Mouse (Mus musculus): Measurements from ENCODE around the gene Arid5b.

DNA sequence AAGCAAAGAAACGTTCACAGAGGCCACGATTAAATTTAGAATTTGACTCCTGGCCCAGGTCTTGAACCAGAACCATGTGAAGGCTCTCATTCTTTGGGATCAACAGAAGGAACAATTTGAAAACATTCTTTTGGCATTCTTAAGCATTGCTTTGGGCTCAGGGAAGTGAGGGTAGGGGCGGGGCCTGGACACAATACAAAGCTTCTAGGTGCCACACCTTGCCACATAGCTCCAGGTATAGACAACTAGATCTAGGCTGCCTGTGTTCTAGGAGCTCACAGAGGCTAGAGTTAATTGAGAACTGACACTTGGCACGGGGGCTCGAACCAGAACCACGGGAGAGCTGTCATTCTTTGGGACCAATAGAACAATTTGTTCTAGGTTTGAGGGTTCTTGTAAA lies 130.0 kb downstream of the Arid5b start:
- TF ChIP-seq POLR2A (IDR thresholded peaks at IDR 0.05; ENCODE audit: low read depth, low read length): no peak
- TF ChIP-seq CTCF (conservative IDR thresholded peaks at IDR 0.05; ENCODE audit: insufficient read depth, insufficient read length, low read depth, low read length): no peak

Data from kidney, adult 2 months (tissue).